Mouse (Mus musculus) liver, adult (tissue): Measurements from ENCODE around the gene Dgcr6.

Experiments
- GATA4 ChIP-seq: IDR thresholded peaks from 2 replicates; pipeline ENCODE4 v1.6.1; 2014; ENCODE audit warnings: mild to moderate bottlenecking, low read length; ENCODE audit not compliant: insufficient replicate concordance

Gene Dgcr6

DNA sequence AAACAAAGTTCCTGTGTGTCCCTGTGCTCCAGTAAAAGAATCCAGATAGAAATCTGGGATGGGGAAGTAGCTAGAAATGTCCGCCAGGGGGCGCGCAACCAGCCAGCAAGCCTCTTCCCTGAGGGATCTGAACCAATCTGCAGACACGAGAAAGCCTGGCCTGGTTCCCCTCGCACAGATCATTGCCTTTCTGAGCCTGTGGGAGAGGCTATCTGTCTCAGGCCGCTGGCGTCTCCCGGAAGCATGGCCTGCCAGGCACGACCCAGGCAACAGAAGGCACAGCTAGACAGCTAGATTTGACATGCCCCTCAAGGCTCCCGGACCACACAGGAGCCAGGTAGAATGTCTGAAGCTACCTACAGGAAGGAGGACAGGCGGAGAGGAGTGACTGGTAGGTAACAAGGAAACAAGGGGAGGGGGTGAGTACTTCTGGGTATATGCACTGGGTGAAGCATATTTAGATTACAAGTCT lies at the start of gene Dgcr6:
TSS of gene Dgcr6 (plus strand) at position 130 of the 472 bp plus-strand sequence.
- TF ChIP-seq GATA4, result no peak

DNA sequence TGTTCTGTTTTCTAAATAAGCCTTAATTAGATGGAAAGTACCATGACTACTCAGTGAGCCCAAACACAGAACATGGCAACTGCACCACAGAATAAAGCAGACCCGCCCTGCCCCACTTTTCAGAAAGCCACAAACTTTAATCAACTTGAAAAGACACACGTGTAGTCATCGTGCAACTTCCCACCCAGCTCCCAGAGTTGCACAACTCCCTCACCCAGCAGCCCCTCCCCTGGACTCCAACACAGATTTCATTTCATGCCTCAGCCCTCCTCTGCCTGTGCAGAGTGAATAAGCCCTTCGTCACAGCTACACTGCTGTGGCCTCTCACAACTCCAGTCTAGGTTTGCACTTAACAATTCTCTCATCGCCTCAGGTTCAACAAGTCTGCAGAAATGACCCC lies 48.1 kb upstream of the Dgcr6 start:
- no peak for TF ChIP-seq GATA4

DNA sequence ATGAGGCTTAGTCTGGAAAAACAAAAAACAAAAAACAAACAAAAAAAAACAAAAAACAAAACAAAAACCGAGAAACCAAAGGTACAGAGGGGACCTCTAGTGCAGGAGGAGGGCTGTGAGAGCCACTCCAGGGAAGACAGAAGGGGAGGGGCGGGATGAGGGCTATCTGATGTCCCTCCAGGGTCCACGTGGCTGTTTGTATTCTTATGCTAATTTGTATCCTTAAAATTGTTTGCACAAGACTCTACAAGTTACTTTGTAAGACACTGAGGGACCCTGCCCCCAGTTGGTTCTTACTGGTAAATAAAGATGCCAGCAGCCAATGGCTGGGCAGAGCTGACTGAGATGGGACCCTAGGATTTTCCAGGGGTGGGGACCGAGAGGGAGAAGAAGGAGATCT lies 45.6 kb upstream of the Dgcr6 start:
- TF ChIP-seq GATA4, result no peak

DNA sequence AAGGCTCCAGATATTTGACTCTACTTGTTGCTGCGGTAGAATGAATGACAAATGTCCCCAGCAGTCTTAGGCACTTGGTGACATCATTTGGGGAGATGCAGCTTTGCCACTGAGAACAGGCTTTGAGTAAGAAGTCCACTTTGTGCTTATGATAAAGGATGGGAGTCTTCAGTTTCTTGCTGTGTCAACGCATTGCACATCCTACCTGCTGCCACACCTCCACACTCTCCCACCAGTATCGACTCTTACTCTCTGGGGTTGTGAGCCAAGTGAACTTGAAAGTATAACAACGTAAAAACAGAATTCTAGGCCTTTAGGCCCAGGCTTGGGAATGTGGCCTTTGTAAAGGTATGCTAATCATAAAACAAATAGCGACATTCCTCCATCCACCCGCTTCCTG lies 41.6 kb upstream of the Dgcr6 start:
- TF ChIP-seq GATA4, result no peak

DNA sequence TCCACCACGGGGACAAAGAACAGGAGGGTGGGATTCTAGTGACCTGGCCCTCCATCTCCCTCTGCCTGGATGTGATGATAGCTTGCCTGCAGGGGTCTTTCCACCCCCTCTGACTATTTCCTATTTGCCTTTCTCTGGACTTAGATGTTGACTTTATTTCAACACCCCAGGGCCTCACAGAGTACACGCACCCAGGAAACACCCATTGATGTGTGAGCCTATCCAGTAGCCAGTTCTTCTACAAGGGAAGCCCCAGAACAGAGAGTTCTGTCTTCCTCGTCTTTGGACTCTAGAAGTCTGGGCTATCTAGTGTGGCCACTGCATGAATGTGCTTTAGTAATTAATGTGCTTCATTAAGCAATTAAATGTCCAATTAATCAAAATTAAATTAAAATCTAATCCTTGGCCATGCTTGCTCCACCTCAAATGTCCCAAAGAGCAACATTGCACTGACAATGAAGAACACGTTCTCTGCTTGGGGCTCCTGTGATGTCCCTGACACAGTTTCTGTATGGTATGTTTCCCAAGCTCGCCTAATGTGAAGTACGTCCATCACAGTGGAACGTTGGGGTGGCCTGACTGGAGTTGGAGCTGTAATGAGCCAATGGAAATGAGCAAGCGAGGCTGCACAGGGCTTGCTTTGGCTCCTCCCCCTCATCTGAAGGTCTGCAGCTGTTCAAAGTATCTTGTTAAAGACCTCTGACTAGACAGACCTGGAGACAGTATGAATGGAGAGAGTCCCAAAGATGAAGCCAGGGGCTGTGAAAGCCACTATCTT lies 29.7 kb upstream of the Dgcr6 start:
- no peak for TF ChIP-seq GATA4

DNA sequence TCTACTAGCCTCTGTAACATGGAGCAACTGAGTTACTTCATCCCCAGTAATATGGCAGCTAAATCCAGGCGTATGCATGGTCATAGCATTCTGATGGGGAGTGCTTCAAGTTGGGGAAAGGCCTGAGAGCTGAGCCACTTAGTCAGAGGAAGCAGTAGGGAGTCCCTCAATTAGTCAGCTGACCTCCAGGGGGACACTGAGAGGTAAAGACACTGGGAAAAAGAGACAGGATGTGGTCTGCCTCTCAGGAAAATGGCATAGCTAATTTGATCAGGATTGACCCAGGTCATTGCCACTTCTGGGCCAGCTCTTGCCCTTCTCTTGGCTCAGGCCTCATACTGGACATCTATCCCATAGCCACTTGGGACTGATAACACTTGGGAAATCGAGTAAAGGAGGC lies 25.3 kb upstream of the Dgcr6 start:
- TF ChIP-seq GATA4, result no peak

DNA sequence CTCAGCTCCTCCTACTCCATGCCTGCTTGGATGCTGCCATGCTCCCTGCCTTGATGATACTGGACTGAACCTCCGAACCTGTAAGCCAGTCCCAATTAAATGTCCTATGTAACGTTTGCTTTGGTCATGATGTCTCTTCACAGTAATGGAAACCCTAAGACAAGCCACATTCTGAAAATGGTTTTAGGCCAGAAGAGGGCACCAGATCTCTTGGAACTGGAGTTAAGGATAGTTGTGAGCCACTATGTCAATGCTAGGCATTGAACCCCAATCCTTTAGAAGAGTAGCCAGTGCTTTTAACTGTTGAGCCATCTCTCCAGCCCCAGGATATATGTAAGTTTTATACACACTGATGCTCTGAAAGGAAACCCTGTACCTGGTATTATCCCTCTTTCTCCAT lies 20.9 kb upstream of the Dgcr6 start:
- TF ChIP-seq GATA4, result no peak

DNA sequence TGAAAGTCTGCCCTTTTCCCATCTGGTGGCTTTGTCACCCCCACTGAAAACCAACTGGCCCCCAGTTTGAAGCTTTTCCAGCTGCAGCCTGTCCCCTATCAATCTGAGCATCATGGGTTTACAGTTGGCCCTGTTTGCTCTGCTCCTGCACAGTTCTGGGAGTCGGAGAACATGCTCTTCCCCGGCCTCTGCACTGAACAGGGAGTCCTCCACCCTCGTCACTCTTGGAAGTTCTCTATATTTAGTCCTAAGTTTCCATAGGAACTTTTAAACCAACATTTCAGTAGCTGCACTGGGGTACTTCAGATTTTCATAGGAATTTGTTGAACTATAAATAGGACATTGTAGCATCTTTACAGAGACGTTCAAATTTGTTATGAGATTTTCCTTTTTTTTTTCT lies 19.4 kb upstream of the Dgcr6 start:
- TF ChIP-seq GATA4, result no peak

DNA sequence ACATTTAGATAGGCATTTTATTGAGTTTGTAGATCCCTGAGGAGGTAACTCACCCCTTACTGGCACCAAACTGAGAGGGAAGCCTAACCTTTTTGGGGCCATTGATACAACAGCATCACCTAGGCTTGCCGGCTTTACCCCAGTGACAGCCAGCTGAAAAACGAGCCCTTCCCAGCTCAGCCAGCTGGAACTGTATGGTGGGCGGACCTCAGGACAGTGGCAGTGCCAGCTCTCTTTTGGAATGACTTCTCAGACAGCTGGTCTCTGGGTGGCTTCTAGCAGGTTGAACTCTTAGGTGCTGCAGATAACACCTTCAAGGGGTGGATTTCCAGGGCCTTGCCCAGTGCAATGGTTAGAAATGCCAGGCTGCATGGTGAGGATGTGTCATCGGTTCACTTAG lies 18.4 kb upstream of the Dgcr6 start:
- TF ChIP-seq GATA4, result no peak

DNA sequence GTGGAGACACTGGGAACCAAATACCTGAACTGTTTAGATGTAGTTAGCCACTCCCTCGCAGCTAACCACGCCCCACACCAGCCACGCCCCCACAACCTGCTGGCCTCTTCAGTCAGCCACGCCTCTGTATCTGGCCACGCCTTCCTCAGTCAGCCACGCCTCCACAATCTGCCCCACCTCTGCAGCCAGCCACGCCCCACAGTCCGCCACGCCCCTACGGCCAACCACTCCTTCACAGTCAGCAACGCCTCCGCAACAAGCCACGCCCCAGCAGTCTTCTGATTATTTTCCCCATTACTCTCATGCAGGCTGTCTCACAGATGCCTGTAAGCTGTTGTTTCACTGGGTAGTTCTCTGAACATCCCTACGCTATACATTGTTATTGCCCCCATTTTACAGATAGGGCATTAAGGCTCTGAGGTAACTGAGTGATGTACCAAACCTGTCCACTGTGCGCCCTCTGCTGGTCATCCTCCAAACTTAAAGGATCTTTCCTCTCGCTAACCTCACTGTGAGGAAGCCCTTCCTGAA lies 16.2 kb upstream of the Dgcr6 start:
- TF ChIP-seq GATA4, result no peak

DNA sequence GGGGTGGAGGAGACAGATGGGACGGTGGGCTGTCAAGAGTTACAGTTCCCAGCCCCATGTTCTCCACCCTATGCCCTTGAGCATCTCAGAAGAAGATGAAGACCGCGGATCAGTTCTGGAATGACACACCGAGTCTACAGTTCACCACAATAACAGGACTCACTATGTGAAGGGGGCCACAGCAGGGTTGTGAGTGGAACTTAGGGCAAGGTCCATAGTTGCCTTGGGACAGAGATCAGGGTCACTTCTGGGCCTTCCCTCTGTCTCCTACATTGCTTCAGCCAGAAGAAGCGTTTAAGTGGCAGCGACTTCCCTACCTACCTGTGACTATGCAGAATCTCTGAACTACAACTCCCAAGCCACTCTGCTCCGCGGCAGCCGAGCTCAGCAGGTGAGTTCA lies 15.6 kb upstream of the Dgcr6 start:
- TF ChIP-seq GATA4, result no peak

DNA sequence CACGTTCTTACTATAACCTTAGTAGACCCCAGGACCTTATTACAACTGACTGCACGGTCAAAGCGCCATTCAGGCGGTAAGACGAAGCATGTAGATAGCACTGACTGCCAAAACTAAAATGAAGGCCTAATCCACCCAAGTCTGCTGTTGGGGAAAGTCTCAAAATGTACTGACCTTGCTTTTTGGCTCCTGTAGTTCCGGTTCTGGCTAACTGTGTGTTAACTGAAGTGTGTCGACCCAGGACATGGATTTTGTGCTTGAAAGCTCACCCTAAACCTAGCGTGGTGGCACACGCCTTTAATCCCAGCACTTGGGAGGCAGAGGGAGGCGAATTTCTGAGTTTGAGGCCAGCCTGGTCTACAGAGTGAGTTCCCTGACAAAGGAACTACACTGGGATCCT lies 7.7 kb upstream of the Dgcr6 start:
- no peak for TF ChIP-seq GATA4

DNA sequence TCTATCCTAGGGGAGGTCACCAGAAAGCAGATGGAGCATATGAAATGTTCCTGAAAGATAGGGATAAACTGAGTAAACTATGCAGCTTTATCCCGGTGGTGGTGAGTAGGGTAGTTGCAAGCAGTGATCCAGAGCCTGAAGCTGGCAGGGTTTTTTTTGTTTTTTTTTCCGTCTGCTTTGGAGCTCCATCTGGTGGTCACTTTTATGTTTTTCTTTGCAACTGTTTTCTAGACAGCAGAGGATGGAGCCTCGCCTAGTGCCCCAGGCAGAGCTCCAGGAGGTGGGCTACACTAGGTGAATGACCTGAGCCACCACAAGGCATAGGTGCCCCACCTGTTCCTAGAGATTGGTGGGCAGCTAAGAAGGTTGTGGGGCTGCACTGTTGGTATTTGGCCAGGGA lies 5.0 kb upstream of the Dgcr6 start:
- TF ChIP-seq GATA4, result no peak

DNA sequence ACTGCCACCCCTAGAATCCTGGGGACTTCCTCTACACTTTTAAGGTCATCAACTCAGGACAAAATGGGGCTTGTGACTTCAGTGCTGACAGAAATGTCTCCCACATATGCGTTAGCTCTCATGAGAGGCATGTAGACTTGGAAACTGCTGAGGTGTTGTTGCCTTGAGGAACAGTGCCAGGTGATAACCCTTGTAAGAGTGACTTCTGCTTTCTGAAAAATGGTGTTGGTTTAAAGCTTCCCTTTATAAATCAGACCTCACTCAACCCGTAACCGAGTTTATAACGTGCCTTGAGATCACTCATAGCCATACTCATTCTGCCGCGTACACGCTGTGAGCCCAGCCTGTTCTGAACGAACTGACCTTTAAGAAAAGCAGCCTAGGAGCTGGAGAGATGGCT lies 4.6 kb upstream of the Dgcr6 start:
- TF ChIP-seq GATA4, result no peak

DNA sequence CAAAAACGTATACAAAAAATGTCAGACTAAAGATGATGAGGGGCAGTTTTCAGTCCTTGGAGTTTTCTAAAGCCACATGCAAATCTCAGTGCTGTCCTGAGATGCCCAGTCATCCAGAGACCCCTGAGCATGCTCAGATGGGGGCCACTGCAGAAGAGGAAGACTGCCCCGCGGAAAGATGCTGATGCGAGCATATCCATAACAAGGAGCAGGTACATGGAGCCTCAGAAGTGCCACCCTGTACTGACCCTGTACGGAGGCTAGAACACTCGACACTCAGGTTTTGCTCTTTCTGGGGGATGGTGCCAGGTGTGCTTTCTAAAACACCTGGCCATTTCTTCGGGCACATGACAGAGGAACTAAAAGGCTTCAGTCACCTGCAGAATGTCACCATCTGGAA lies 338 bp upstream of the Dgcr6 start:
- no peak for TF ChIP-seq GATA4

DNA sequence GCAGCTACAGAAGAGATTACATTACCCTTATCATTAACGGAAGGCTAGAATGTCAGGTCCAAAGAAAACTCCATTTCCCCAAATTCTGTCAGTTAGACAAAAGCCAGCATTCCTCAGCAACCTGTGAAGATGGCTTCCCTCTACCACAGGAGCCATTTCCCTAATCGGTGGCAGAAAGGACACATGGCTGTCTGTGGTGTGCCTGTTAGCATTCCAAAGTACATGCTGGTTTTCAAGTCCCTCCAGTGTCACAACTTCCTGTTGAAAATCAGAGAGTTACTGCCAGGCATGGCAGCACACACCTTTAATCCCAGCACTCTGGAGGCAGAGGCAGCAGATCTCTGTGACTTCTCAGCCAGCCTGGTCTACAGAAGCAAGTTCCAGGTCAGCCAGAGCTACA lies 3.6 kb downstream of the Dgcr6 start:
- no peak for TF ChIP-seq GATA4

DNA sequence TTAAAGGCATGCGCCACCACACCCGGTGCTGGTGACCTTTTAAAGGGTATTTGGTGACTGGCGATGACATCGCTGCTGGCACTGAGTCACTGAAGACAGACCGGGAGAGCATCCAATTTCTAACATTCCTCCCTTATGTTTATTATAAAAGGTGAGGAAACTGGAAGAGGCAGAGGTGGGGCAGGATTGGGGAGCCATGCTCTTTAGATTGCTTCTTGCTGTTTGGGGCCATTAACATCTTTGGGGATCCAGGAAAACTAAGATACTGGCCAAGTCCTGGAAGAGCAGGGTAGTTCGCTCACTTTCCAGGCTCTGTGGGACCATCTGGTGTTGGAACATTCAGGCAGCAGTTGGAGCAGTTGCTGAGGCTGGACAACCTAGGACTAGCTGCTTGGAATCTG lies 5.7 kb downstream of the Dgcr6 start:
- no peak for TF ChIP-seq GATA4
